Mouse (Mus musculus) embryonic facial prominence, embryonic 15.5 days (tissue): Measurements from ENCODE around the gene Iqch. TPM values are rescaled to one million over a fixed set of nuclear protein-coding genes. Genes with fewer than 3 reads are reported as not detected.
"Not testable (repeated sequence)": the region's sequence is repeated elsewhere in the genome, so short reads cannot be mapped to it uniquely, and the experiment has no call there.

ENCODE experiments used
- ATAC-seq: fragments of 200-750 bp; cut with Nextera tagmentation; 2 replicates; pipeline ENCODE4 v1.8.0; 2017; ENCODE audit warnings: low read depth, moderate TSS enrichment; ENCODE audit not compliant: insufficient number of reproducible peaks, low FRiP score, low TSS enrichment
- H3K27ac ChIP-seq: fragments of 300-500 bp; sonication (generic); replicated peaks from 2 replicates; pipeline ENCODE4 v1.5.1; 2015; ENCODE audit warnings: mild to moderate bottlenecking, inconsistent platforms
- H3K27me3 ChIP-seq: fragments of 300-500 bp; sonication (generic); 2 replicates; pipeline ENCODE4 v1.6.1; 2015; ENCODE audit warnings: inconsistent platforms
- H3K36me3 ChIP-seq: fragments of 300-500 bp; sonication (generic); 2 replicates; pipeline ENCODE4 v1.6.1; 2015; ENCODE audit warnings: mild to moderate bottlenecking, inconsistent platforms
- H3K4me1 ChIP-seq: fragments of 300-500 bp; sonication (generic); 2 replicates; pipeline ENCODE4 v1.6.1; 2015; ENCODE audit warnings: inconsistent platforms
- H3K4me2 ChIP-seq: fragments of 300-500 bp; sonication (generic); replicated peaks from 2 replicates; pipeline ENCODE4 v1.6.1; 2015; ENCODE audit warnings: mild to moderate bottlenecking, inconsistent platforms
- H3K4me3 ChIP-seq: fragments of 300-500 bp; sonication (generic); replicated peaks from 2 replicates; pipeline ENCODE4 v1.5.1; 2015; ENCODE audit warnings: mild to moderate bottlenecking, inconsistent platforms
- H3K9ac ChIP-seq: fragments of 300-500 bp; sonication (generic); 2 replicates; pipeline ENCODE4 v1.6.1; 2015; ENCODE audit warnings: inconsistent platforms
- H3K9me3 ChIP-seq: fragments of 300-500 bp; sonication (generic); replicated peaks from 2 replicates; pipeline ENCODE4 v1.6.1; 2016; ENCODE audit warnings: inconsistent platforms
- WGBS: fragments of 180-500 bp; shearing (Covaris S2); methylation state at CpG from one replicate; pipeline ENCODE4 v1.1.7; 2015; 5-methylcytosine and 5-hydroxymethylcytosine counted together
- polyA plus RNA-seq: library from polyadenylated mRNA; unstranded; fragments of >200 nt; fragmentation: Nextera tagmentation; extraction: Ambion mirVana; gene quantifications from 2 replicates; pipeline ENCODE4 v1.2.1, GENCODE M21; 2015

Iqch gene
- polyA plus RNA-seq, 1 experiment from 2014 or later, result 0.60 TPM

GRCm38 (mm10) chr9:63556933-63557332 is 45.4 kb downstream of the Iqch start:
- 78% methylated on average over 8 of the region's 8 CpGs for WGBS
- Histone ChIP-seq H3K4me3 (no peak overlapping the region), H3K36me3 (no peaks in the 10 kb centered on the region), H3K9ac (no peak overlapping the region), H3K27ac (no peak overlapping the region), H3K4me1 (no peaks in the 10 kb centered on the region), H3K9me3 (no peaks in the 10 kb centered on the region), H3K27me3 (no peaks in the 10 kb centered on the region), H3K4me2 (no peak overlapping the region)
- no peak for ATAC-seq

- no peaks in the 10 kb centered on the region for H3K27me3 ChIP-seq
- 80% methylated on average over 1 of the region's 1 CpGs for WGBS
- no peaks in the 10 kb centered on the region for H3K9me3 ChIP-seq
- no peak overlapping the region for H3K27ac ChIP-seq
- H3K9ac ChIP-seq, result no peak overlapping the region
- H3K36me3 ChIP-seq, result no peaks in the 10 kb centered on the region
- no peak overlapping the region for H3K4me2 ChIP-seq
- ATAC-seq, result no peak
- H3K4me3 ChIP-seq, result no peak overlapping the region
- H3K4me1 ChIP-seq, result no peaks in the 10 kb centered on the region
Observed at GRCm38 (mm10) chr9:63556316-63556715, 46.0 kb downstream of the Iqch start.

DNA sequence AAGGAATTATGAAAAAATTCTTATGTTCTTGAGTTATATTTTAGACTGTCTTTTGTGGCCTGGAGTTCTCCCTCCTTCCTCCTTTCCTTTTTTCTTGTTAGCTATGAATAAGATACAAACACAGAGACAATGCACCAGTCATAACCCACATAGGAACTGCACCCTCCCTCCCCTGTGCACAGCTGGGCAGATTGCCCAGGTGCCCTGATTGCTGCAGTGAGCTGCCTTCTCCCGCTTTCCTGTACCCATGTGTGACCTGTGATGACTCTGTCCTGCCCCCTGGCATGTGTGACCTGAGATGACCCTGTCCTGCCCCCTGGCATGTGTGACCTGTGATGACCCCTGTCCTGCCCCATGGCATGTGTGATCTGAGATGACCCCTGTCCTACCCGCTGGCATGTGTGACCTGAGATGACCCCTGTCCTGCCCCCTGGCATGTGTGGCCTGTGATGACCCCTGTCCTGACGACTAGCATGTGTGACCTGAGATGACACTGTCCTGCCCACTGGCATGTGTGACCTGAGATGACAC is 46.8 kb downstream of the Iqch start:
- Histone ChIP-seq H3K4me2 (no peak overlapping the region), H3K27ac (no peak overlapping the region), H3K9ac (no peak overlapping the region), H3K9me3 (no peaks in the 10 kb centered on the region), H3K36me3 (no peaks in the 10 kb centered on the region), H3K27me3 (no peaks in the 10 kb centered on the region), H3K4me1 (no peaks in the 10 kb centered on the region), H3K4me3 (no peak overlapping the region)
- WGBS, result 33% methylated on average over 3 of the region's 3 CpGs
- ATAC-seq, result no peak

GRCm38 (mm10) chr9:63553628-63554027 is 48.7 kb downstream of the Iqch start:
- 69% methylated on average over 3 of the region's 3 CpGs for whole genome bisulfite sequencing
- Histone ChIP-seq H3K4me3 (no peak overlapping the region), H3K9me3 (no peaks in the 10 kb centered on the region), H3K9ac (no peak overlapping the region), H3K27me3 (peaks cover 3% of the 10 kb centered on the region; the same call in 1 of the 2 replicates), H3K4me2 (no peak overlapping the region), H3K4me1 (no peaks in the 10 kb centered on the region), H3K27ac (no peak overlapping the region), H3K36me3 (no peaks in the 10 kb centered on the region)
- ATAC-seq, result no peak

DNA sequence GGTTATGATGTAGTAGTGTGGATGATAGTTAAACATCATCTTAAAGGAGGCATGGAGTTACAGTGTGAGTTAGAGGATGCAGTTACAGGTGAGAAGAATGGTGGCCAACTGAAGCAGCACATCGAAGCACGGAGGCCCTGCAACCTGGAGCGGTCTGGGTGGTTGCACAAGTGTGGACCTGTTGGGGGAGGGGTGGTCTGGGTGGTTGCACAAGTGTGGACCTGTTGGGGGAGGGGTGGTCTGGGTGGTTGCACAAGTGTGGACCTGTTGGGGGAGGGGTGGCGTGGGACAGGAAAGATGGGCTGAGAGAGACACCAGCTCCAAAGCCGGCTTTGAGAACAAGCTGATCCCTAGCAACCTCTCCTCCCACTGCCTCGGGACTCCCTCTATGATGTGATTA is 51.6 kb downstream of the Iqch start:
- not testable (repeated sequence) for H3K36me3 ChIP-seq, H3K27ac ChIP-seq, H3K27me3 ChIP-seq, H3K9ac ChIP-seq, H3K4me1 ChIP-seq, H3K4me3 ChIP-seq, H3K9me3 ChIP-seq, ATAC-seq, H3K4me2 ChIP-seq
- WGBS, result 73% methylated on average over 6 of the region's 6 CpGs

DNA sequence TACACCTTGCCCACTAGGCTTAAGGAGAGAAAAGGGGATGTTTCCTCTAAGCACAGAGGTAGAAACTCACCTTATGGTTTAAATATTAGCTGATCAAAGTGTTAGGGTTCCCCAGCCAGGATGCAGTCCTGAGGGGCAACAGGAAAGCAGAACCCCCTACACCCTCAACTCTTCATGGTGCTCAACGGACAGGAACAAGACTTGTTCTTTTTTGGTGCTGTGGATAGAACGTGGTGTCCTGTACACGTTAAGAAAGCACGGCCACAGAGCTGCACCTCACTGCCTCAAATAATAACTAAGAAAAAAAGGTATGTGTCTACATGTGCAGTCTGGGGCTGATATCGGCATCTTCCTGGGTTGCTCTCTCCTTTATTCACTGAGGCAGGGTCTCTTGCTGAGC is 53.3 kb downstream of the Iqch start:
- ATAC-seq, result no peak
- H3K4me3 ChIP-seq, result no peak overlapping the region
- peaks cover 3% of the 10 kb centered on the region; the same call in 1 of the 2 replicates for H3K27me3 ChIP-seq
- WGBS, result 81% methylated on average over 5 of the region's 5 CpGs
- no peaks in the 10 kb centered on the region for H3K9me3 ChIP-seq
- no peaks in the 10 kb centered on the region for H3K36me3 ChIP-seq
- no peak overlapping the region for H3K27ac ChIP-seq
- no peak overlapping the region for H3K9ac ChIP-seq
- no peak overlapping the region for H3K4me2 ChIP-seq
- no peaks in the 10 kb centered on the region for H3K4me1 ChIP-seq

GRCm38 (mm10) chr9:63541926-63542325 is 60.4 kb downstream of the Iqch start:
- H3K27ac ChIP-seq, result no peak overlapping the region
- 64% methylated on average over 7 of the region's 7 CpGs for WGBS
- no peak for ATAC-seq
- no peaks in the 10 kb centered on the region for H3K36me3 ChIP-seq
- H3K4me2 ChIP-seq, result no peak overlapping the region
- H3K9me3 ChIP-seq, result no peaks in the 10 kb centered on the region
- H3K4me1 ChIP-seq, result no peaks in the 10 kb centered on the region
- no peak overlapping the region for H3K4me3 ChIP-seq
- no peak overlapping the region for H3K9ac ChIP-seq
- 0 out of 2 replicates have a peak, but pooled peaks cover 2% of the 10 kb centered on the region for H3K27me3 ChIP-seq

GRCm38 (mm10) chr9:63541301-63541700 is 61.0 kb downstream of the Iqch start:
- H3K9ac ChIP-seq, result no peak overlapping the region
- 0 out of 2 replicates have a peak, but pooled peaks cover 3% of the 10 kb centered on the region for H3K27me3 ChIP-seq
- no peak overlapping the region for H3K27ac ChIP-seq
- H3K4me1 ChIP-seq, result no peaks in the 10 kb centered on the region
- H3K4me3 ChIP-seq, result no peak overlapping the region
- no peak for ATAC-seq
- H3K36me3 ChIP-seq, result no peaks in the 10 kb centered on the region
- no peak overlapping the region for H3K4me2 ChIP-seq
- H3K9me3 ChIP-seq, result no peaks in the 10 kb centered on the region
- 88% methylated on average over 7 of the region's 7 CpGs for WGBS

- Histone ChIP-seq H3K9me3 (no peaks in the 10 kb centered on the region), H3K9ac (no peak overlapping the region), H3K4me2 (no peak overlapping the region), H3K36me3 (no peaks in the 10 kb centered on the region), H3K4me1 (peaks cover 16% of the 10 kb centered on the region; the same call in 1 of the 2 replicates), H3K27ac (no peak overlapping the region), H3K27me3 (peaks cover 8% of the 10 kb centered on the region; the same call in 1 of the 2 replicates), H3K4me3 (no peak overlapping the region)
- 73% methylated on average over 4 of the region's 4 CpGs for WGBS
- peak; percentile 54; the same call in 1 of the 2 replicates for ATAC-seq
Observed at GRCm38 (mm10) chr9:63537489-63537888, 64.8 kb downstream of the Iqch start.

DNA sequence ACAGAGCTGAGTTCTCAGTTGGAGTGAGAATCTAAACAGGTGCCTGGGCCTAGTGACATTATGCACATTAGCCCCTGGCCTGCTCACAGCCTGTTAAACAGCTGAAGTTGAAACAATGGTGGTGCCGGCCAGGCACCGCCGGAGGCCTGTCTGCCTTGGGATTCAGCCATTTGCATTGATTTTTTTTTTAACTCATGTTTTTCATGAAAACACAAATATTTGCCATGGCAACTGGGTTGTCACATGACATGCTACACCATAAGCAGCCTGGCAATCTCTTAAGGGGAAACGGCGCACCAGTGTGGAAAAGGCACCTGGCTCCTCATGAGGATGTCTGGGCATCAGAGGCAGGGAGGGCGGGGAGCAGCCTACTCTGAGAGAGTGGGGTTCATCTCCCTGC is 67.3 kb downstream of the Iqch start:
- H3K9ac ChIP-seq, result no peak overlapping the region
- no peaks in the 10 kb centered on the region for H3K9me3 ChIP-seq
- peaks cover 16% of the 10 kb centered on the region; the same call in 1 of the 2 replicates for H3K4me1 ChIP-seq
- 29% methylated on average over 6 of the region's 6 CpGs for WGBS
- H3K4me3 ChIP-seq, result no peak overlapping the region
- no peak overlapping the region for H3K4me2 ChIP-seq
- no peaks in the 10 kb centered on the region for H3K36me3 ChIP-seq
- no peak overlapping the region for H3K27ac ChIP-seq
- no peak for ATAC-seq
- peaks cover 8% of the 10 kb centered on the region; the same call in 1 of the 2 replicates for H3K27me3 ChIP-seq

- Histone ChIP-seq H3K36me3 (no peaks in the 10 kb centered on the region), H3K27ac (no peak overlapping the region), H3K4me3 (no peak overlapping the region), H3K27me3 (peaks cover 8% of the 10 kb centered on the region; the same call in 1 of the 2 replicates), H3K9ac (no peak overlapping the region), H3K4me1 (peaks cover 16% of the 10 kb centered on the region; the same call in 1 of the 2 replicates), H3K9me3 (no peaks in the 10 kb centered on the region), H3K4me2 (no peak overlapping the region)
- ATAC-seq, result no peak
- 26% methylated on average over 7 of the region's 7 CpGs for WGBS
Observed at GRCm38 (mm10) chr9:63534371-63534780, 67.9 kb downstream of the Iqch start.
